Mouse (Mus musculus) heart, embryonic 11.5 days (tissue): Measurements from ENCODE around the gene Abl1. TPM values are rescaled to one million over a fixed set of nuclear protein-coding genes. Genes with fewer than 3 reads are reported as not detected.

Experiments
- ATAC-seq: fragments of 200-750 bp; cut with Nextera tagmentation; replicated peaks from 2 replicates; pipeline ENCODE4 v1.8.0; 2017; ENCODE audit warnings: moderate library complexity; ENCODE audit not compliant: insufficient number of reproducible peaks, low FRiP score, low TSS enrichment
- H3K27ac ChIP-seq: fragments of 300-500 bp; sonication (generic); 2 replicates; pipeline ENCODE4 v1.5.1; 2014; ENCODE audit warnings: mild to moderate bottlenecking, low read depth, low read length
- H3K27me3 ChIP-seq: fragments of 300-500 bp; sonication (generic); 2 replicates; pipeline ENCODE4 v1.6.1; 2014; ENCODE audit warnings: mild to moderate bottlenecking, low read length, mixed read lengths; ENCODE audit not compliant: control insufficient read depth, insufficient read depth
- H3K36me3 ChIP-seq: fragments of 300-500 bp; sonication (generic); 2 replicates; pipeline ENCODE4 v1.6.1; 2014; ENCODE audit warnings: mild to moderate bottlenecking, low read length, moderate library complexity, mixed read lengths; ENCODE audit not compliant: control insufficient read depth, insufficient read depth
- H3K4me1 ChIP-seq: fragments of 300-500 bp; sonication (generic); 2 replicates; pipeline ENCODE4 v1.6.1; 2014; ENCODE audit warnings: low read length; ENCODE audit not compliant: control insufficient read depth, insufficient read depth
- H3K4me2 ChIP-seq: fragments of 300-500 bp; sonication (generic); 2 replicates; pipeline ENCODE4 v1.6.1; 2014; ENCODE audit warnings: mild to moderate bottlenecking, moderate library complexity
- H3K4me3 ChIP-seq: fragments of 300-500 bp; sonication (generic); 2 replicates; pipeline ENCODE4 v1.5.1; 2014; ENCODE audit warnings: low read depth, low read length
- H3K9ac ChIP-seq: fragments of 300-500 bp; sonication (generic); 2 replicates; pipeline ENCODE4 v1.6.1; 2014; ENCODE audit warnings: mild to moderate bottlenecking, low read depth, low read length, moderate library complexity
- H3K9me3 ChIP-seq: fragments of 300-500 bp; sonication (generic); replicated peaks from 2 replicates; pipeline ENCODE4 v1.6.1; 2016; ENCODE audit warnings: low read length; ENCODE audit not compliant: control insufficient read depth
- WGBS: fragments of 180-500 bp; shearing (Covaris S2); extraction: QIAGEN DNeasy Blood & Tissue Kit; methylation state at CpG from one replicate; pipeline ENCODE4 v1.1.7; 2014; ENCODE audit not compliant: insufficient replicate concordance; 5-methylcytosine and 5-hydroxymethylcytosine counted together
- polyA plus RNA-seq: library from polyadenylated mRNA; unstranded; fragments of >200 nt; fragmentation: Nextera tagmentation; extraction: Ambion mirVana; gene quantifications from 2 replicates; pipeline ENCODE4 v1.2.1, GENCODE M21; 2014

Gene Abl1
- polyA plus RNA-seq, 1 experiment from 2014 or later = 29.5 TPM

DNA sequence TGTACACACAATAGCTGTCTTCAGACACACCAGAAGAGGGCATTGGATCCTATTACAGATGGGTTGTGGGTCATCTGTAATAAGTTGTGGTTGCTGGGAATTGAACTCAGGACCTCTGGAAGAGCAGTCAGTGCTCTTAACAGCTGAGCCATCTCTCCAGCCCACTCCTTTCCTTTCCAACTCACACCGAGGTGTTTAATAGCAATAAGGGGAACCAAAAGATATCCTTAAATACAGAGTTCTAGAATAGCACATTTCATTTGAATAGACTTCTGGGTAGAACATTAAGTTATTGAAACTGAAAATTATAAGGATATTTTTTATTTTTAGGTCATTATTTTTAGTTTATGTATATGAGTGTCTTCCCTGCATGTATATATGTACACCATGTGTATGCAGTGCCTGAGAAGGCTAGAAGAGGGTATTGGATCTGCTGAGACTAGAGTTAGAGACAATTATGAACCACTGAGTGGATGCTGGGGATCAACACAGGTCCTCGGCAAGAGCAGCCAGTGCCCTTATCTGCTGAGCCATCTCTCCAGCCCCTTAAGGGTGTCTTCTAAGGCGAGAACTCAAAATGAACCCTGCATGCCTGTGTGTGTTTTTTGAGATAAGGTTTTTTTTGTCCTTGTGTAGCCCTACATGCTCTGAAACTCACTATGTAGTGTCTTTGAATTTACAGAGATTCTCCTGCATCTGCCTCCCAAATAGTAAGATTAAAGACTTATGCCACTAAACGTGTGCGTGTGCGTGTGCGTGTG lies 36.7 kb downstream of the Abl1 start:
- no peak overlapping the region for H3K27ac ChIP-seq
- no peak overlapping the region for H3K9ac ChIP-seq
- no peaks in the 10 kb centered on the region for H3K27me3 ChIP-seq
- H3K9me3 ChIP-seq = no peaks in the 10 kb centered on the region
- 85% methylated on average over 7 of the region's 7 CpGs for WGBS
- no peak overlapping the region for H3K4me2 ChIP-seq
- peaks cover 26% of the 10 kb centered on the region for H3K4me1 ChIP-seq
- H3K4me3 ChIP-seq = no peak overlapping the region
- ATAC-seq = no peak
- H3K36me3 ChIP-seq = no peaks in the 10 kb centered on the region

DNA sequence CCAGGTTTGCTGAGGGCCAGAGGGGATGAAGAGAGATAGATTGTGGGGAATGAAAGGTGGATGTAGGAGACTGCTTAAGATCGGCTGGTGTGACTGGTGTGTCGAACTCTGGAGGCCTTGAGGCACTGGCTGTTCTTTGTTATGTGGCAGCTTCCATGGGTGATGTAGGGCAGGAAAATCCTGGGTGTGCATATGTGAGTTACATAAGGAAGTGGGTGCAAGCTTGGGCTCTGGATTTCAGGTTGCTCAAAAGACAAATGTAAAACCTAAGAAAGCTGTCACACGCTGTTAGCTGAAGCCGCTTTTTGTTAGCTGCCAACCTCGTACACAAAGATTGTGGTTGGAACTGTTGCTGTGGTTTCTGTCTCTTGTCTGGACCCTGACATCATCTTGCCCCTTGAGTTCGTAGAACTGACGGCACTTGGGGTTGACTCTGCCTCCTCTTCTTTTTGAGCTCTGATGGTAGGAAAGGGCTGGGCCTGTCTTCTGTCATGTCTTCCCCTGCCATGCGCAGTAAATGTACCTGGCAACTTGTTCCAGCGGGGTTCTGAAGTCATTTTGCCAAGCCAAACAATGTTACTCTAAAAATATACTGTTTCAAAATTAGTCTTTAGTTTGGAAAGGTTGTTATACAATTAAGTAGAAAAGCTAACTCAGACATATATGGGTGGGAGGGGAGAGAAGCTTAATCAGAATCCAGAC lies 39.6 kb downstream of the Abl1 start:
- Histone ChIP-seq H3K27me3 (no peaks in the 10 kb centered on the region), H3K9ac (no peak overlapping the region), H3K9me3 (no peaks in the 10 kb centered on the region), H3K4me3 (no peak overlapping the region), H3K4me2 (no peak overlapping the region), H3K4me1 (peaks cover 26% of the 10 kb centered on the region), H3K27ac (no peak overlapping the region), H3K36me3 (no peaks in the 10 kb centered on the region)
- ATAC-seq = no peak
- 71% methylated on average over 9 of the region's 9 CpGs for WGBS

GRCm38 (mm10) chr2:31730640-31731039 lies 42.5 kb downstream of the Abl1 start:
- Histone ChIP-seq H3K36me3 (no peaks in the 10 kb centered on the region), H3K4me3 (no peak overlapping the region), H3K4me1 (peaks cover 26% of the 10 kb centered on the region), H3K27me3 (no peaks in the 10 kb centered on the region), H3K27ac (no peak overlapping the region), H3K4me2 (no peak overlapping the region), H3K9me3 (no peaks in the 10 kb centered on the region), H3K9ac (no peak overlapping the region)
- no peak for ATAC-seq
- 79% methylated on average over 5 of the region's 5 CpGs for WGBS

DNA sequence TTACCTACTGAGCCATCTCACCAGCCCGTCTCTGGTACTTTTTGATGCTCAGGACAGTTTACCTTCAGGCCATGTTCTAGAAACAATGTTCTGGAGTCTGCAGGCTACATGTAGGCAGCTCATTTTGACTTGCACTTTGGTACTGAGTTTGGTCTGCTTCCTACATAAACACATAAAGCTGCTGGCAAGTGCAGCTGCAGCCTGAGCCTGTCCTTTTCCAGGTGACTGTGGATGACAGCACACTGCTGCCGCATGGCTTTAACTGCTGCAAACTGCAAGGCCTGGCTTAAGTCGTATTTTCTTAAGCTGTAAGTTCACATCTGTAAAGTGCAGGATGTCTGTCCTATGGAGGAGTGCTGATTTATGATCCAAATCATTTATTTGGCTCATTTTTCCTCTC lies 44.3 kb downstream of the Abl1 start:
- peaks cover 18% of the 10 kb centered on the region for H3K4me1 ChIP-seq
- no peaks in the 10 kb centered on the region for H3K9me3 ChIP-seq
- no peak overlapping the region for H3K27ac ChIP-seq
- H3K27me3 ChIP-seq = no peaks in the 10 kb centered on the region
- H3K9ac ChIP-seq = no peak overlapping the region
- H3K4me2 ChIP-seq = no peak overlapping the region
- H3K36me3 ChIP-seq = no peaks in the 10 kb centered on the region
- 79% methylated on average over 3 of the region's 3 CpGs for WGBS
- no peak for ATAC-seq
- no peak overlapping the region for H3K4me3 ChIP-seq

- no peak for ATAC-seq
- H3K4me3 ChIP-seq = no peak overlapping the region
- no peak overlapping the region for H3K4me2 ChIP-seq
- H3K9me3 ChIP-seq = no peaks in the 10 kb centered on the region
- no peaks in the 10 kb centered on the region for H3K27me3 ChIP-seq
- H3K4me1 ChIP-seq = peaks cover 15% of the 10 kb centered on the region
- H3K9ac ChIP-seq = no peak overlapping the region
- 85% methylated on average over 5 of the region's 5 CpGs for WGBS
- no peaks in the 10 kb centered on the region for H3K36me3 ChIP-seq
- H3K27ac ChIP-seq = no peak overlapping the region
Measured at GRCm38 (mm10) chr2:31733558-31733957, 45.4 kb downstream of the Abl1 start.

DNA sequence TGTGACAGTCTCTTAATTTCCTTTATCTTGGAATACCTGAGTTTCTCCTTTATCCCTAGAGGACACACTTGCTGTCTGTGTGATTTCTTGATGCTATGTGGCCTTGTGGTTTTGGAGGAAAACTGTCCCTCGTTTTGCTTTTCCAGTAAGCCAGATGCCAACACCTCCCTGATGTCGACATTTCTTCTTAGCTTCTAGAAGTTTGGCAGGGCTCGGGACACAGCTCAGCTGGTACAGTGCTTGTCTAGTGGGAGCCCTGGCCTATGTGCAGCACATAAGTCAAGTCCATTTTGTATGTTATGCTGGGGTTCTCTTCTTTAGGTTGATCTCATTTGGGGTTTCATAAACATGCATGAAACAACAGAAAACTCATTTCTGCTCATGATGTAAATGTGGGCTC lies 50.9 kb downstream of the Abl1 start:
- Histone ChIP-seq H3K4me1 (peaks cover 14% of the 10 kb centered on the region; the same call in 1 of the 2 replicates), H3K4me2 (no peak overlapping the region), H3K27me3 (no peaks in the 10 kb centered on the region), H3K27ac (no peak overlapping the region), H3K36me3 (no peaks in the 10 kb centered on the region), H3K9me3 (no peaks in the 10 kb centered on the region), H3K9ac (no peak overlapping the region), H3K4me3 (no peak overlapping the region)
- ATAC-seq = no peak
- 44% methylated on average over 3 of the region's 3 CpGs for WGBS

GRCm38 (mm10) chr2:31741728-31742127 lies 53.6 kb downstream of the Abl1 start:
- Histone ChIP-seq H3K9ac (no peak overlapping the region), H3K27me3 (no peaks in the 10 kb centered on the region), H3K4me2 (peak overlapping the region; percentile 12; the same call in 1 of the 2 replicates), H3K4me1 (peaks cover 26% of the 10 kb centered on the region), H3K4me3 (no peak overlapping the region), H3K36me3 (no peaks in the 10 kb centered on the region), H3K9me3 (no peaks in the 10 kb centered on the region), H3K27ac (peak overlapping the region; percentile 22; the same call in 1 of the 2 replicates)
- no peak for ATAC-seq
- 58% methylated on average over 1 of the region's 1 CpGs for WGBS

GRCm38 (mm10) chr2:31742134-31742533 lies 54.0 kb downstream of the Abl1 start:
- H3K27ac ChIP-seq = peak overlapping the region; percentile 22; the same call in 1 of the 2 replicates
- WGBS = 21% methylated on average over 7 of the region's 7 CpGs

More at GRCm38 (mm10) chr2:31742134-31742533, 54.0 kb downstream of the Abl1 start:
- Histone ChIP-seq H3K4me2 (peak overlapping the region; percentile 12; the same call in 1 of the 2 replicates), H3K27me3 (no peaks in the 10 kb centered on the region), H3K4me1 (peaks cover 31% of the 10 kb centered on the region), H3K9me3 (no peaks in the 10 kb centered on the region), H3K4me3 (no peak overlapping the region), H3K9ac (0 out of 2 replicates have a peak overlapping the region, but pooled peaks have one; percentile 12), H3K36me3 (no peaks in the 10 kb centered on the region)
- no peak for ATAC-seq
